Mouse (Mus musculus) limb, embryonic 15.5 days (tissue): Measurements from ENCODE around the gene Myl6b. TPM values are rescaled to one million over a fixed set of nuclear protein-coding genes. Genes with fewer than 3 reads are reported as not detected.

ENCODE experiments used
- ATAC-seq: fragments of 200-750 bp; cut with Nextera tagmentation; 2 replicates; pipeline ENCODE4 v1.8.0; 2017; ENCODE audit warnings: low read depth, moderate TSS enrichment; ENCODE audit not compliant: insufficient number of reproducible peaks, low FRiP score, low TSS enrichment
- H3K27ac ChIP-seq: fragments of 300-500 bp; sonication (generic); 2 replicates; pipeline ENCODE4 v1.5.1; 2015; ENCODE audit warnings: moderate library complexity, mild to moderate bottlenecking, inconsistent platforms
- H3K27me3 ChIP-seq: fragments of 300-500 bp; sonication (generic); 2 replicates; pipeline ENCODE4 v1.6.1; 2015; ENCODE audit warnings: inconsistent platforms
- H3K36me3 ChIP-seq: fragments of 300-500 bp; sonication (generic); 2 replicates; pipeline ENCODE4 v1.6.1; 2015; ENCODE audit warnings: inconsistent platforms
- H3K4me1 ChIP-seq: fragments of 300-500 bp; sonication (generic); 2 replicates; pipeline ENCODE4 v1.6.1; 2015; ENCODE audit warnings: inconsistent platforms
- H3K4me2 ChIP-seq: fragments of 300-500 bp; sonication (generic); 2 replicates; pipeline ENCODE4 v1.6.1; 2015; ENCODE audit warnings: mild to moderate bottlenecking, inconsistent platforms
- H3K4me3 ChIP-seq: fragments of 300-500 bp; sonication (generic); 2 replicates; pipeline ENCODE4 v1.5.1; 2015; ENCODE audit warnings: mild to moderate bottlenecking, inconsistent platforms
- H3K9ac ChIP-seq: fragments of 300-500 bp; sonication (generic); 2 replicates; pipeline ENCODE4 v1.6.1; 2015; ENCODE audit warnings: inconsistent platforms
- H3K9me3 ChIP-seq: fragments of 300-500 bp; sonication (generic); 2 replicates; pipeline ENCODE4 v1.6.1; 2016; ENCODE audit warnings: inconsistent platforms
- WGBS: fragments of 180-500 bp; shearing (Covaris S2); methylation state at CpG from one replicate; pipeline ENCODE4 v1.1.7; 2015; 5-methylcytosine and 5-hydroxymethylcytosine counted together
- microRNA-seq: library from miRNA; unstranded; fragments of <30 nt; microRNA quantifications from one replicate; pipeline ENCODE4, GENCODE M21; 2016
- polyA plus RNA-seq: library from polyadenylated mRNA; unstranded; fragments of >200 nt; fragmentation: Nextera tagmentation; extraction: Ambion mirVana; gene quantifications from 2 replicates; pipeline ENCODE4 v1.2.1, GENCODE M21; 2015

Myl6b gene
- polyA plus RNA-seq, 1 experiment from 2014 or later: 4.7 TPM

- H3K4me2 ChIP-seq: peak overlapping the region; percentile 66
- no peaks in the 10 kb centered on the region for H3K9me3 ChIP-seq
- H3K36me3 ChIP-seq: peaks cover 19% of the 10 kb centered on the region
- peak overlapping the region; percentile 96 for H3K27ac ChIP-seq
- peak overlapping the region; percentile 95 for H3K9ac ChIP-seq
- WGBS: under 1% methylated on average over 29 of the region's 29 CpGs
- peak overlapping the region; percentile 88 for H3K4me3 ChIP-seq
- H3K27me3 ChIP-seq: no peaks in the 10 kb centered on the region
- peaks cover 13% of the 10 kb centered on the region for H3K4me1 ChIP-seq
- peak; percentile 66 for ATAC-seq
Measured at GRCm38 (mm10) chr10:128458348-128458718, 40.2 kb downstream of the Myl6b start.

GRCm38 (mm10) chr10:128457676-128458075 lies 40.8 kb downstream of the Myl6b start:
- peaks cover 13% of the 10 kb centered on the region for H3K4me1 ChIP-seq
- no peaks in the 10 kb centered on the region for H3K27me3 ChIP-seq
- H3K9me3 ChIP-seq: no peaks in the 10 kb centered on the region
- no peak for ATAC-seq
- H3K27ac ChIP-seq: no peak overlapping the region
- no peak overlapping the region for H3K4me2 ChIP-seq
- WGBS: 80% methylated on average over 6 of the region's 6 CpGs
- no peak overlapping the region for H3K9ac ChIP-seq
- peak overlapping the region; percentile 88; the same call in 1 of the 2 replicates for H3K4me3 ChIP-seq
- peaks cover 13% of the 10 kb centered on the region for H3K36me3 ChIP-seq

- Histone ChIP-seq H3K27me3 (no peaks in the 10 kb centered on the region), H3K4me1 (peaks cover 3% of the 10 kb centered on the region), H3K9me3 (no peaks in the 10 kb centered on the region), H3K9ac (no peak overlapping the region), H3K4me2 (no peak overlapping the region), H3K36me3 (no peaks in the 10 kb centered on the region), H3K4me3 (peak overlapping the region; percentile 13; the same call in 1 of the 2 replicates), H3K27ac (no peak overlapping the region)
- no peak for ATAC-seq
- WGBS: 4% methylated on average over 6 of the region's 6 CpGs
Measured at GRCm38 (mm10) chr10:128455280-128455679, 43.2 kb downstream of the Myl6b start.

- H3K27ac ChIP-seq: no peak overlapping the region
- no peak for ATAC-seq
- no peak overlapping the region for H3K9ac ChIP-seq
- no peaks in the 10 kb centered on the region for H3K4me1 ChIP-seq
- no peaks in the 10 kb centered on the region for H3K27me3 ChIP-seq
- 70% methylated on average over 3 of the region's 3 CpGs for WGBS
- H3K4me3 ChIP-seq: no peak overlapping the region
- no peak overlapping the region for H3K4me2 ChIP-seq
- no peaks in the 10 kb centered on the region for H3K36me3 ChIP-seq
- no peaks in the 10 kb centered on the region for H3K9me3 ChIP-seq
Measured at GRCm38 (mm10) chr10:128454471-128454870, 44.0 kb downstream of the Myl6b start.

- Histone ChIP-seq H3K4me2 (no peak overlapping the region), H3K27ac (no peak overlapping the region), H3K4me1 (no peaks in the 10 kb centered on the region), H3K9me3 (no peaks in the 10 kb centered on the region), H3K9ac (no peak overlapping the region), H3K27me3 (no peaks in the 10 kb centered on the region), H3K36me3 (no peaks in the 10 kb centered on the region), H3K4me3 (no peak overlapping the region)
- no peak for ATAC-seq
- 78% methylated on average over 6 of the region's 6 CpGs for WGBS
Measured at GRCm38 (mm10) chr10:128451014-128451413, 47.5 kb downstream of the Myl6b start.

GRCm38 (mm10) chr10:128445407-128445806 lies 53.1 kb downstream of the Myl6b start:
- no peak overlapping the region for H3K27ac ChIP-seq
- 87% methylated on average over 4 of the region's 4 CpGs for WGBS
- no peaks in the 10 kb centered on the region for H3K27me3 ChIP-seq
- ATAC-seq: no peak
- no peaks in the 10 kb centered on the region for H3K9me3 ChIP-seq
- peaks cover 11% of the 10 kb centered on the region for H3K36me3 ChIP-seq
- H3K9ac ChIP-seq: no peak overlapping the region
- no peaks in the 10 kb centered on the region for H3K4me1 ChIP-seq
- no peak overlapping the region for H3K4me3 ChIP-seq
- H3K4me2 ChIP-seq: no peak overlapping the region

GRCm38 (mm10) chr10:128444354-128444753 lies 54.1 kb downstream of the Myl6b start:
- Histone ChIP-seq H3K4me1 (no peaks in the 10 kb centered on the region), H3K9ac (no peak overlapping the region), H3K36me3 (peaks cover 21% of the 10 kb centered on the region), H3K27me3 (no peaks in the 10 kb centered on the region), H3K9me3 (no peaks in the 10 kb centered on the region), H3K27ac (no peak overlapping the region), H3K4me3 (no peak overlapping the region), H3K4me2 (no peak overlapping the region)
- 63% methylated on average over 6 of the region's 6 CpGs for WGBS
- ATAC-seq: no peak

Small RNA genes lying within 50 kb of the gene (microRNA-seq; reads per million reads assigned to microRNA genes)
- gene Mir6916 (not detected), gene Mir8105 (not detected)

Other genes starting within 250 kb of the Myl6b start
- 0.25 and 0.47 TPM in 2 replicates for gene Apon, start 244.6 kb downstream of the Myl6b start, polyA plus RNA-seq
- gene Apof, start 230.0 kb downstream of the Myl6b start, polyA plus RNA-seq: 0.22 and 0.27 TPM in 2 replicates
- gene Stat2, start 228.1 kb downstream of the Myl6b start, polyA plus RNA-seq: 12.2 and 13.3 TPM in 2 replicates
- gene Il23a, start 199.9 kb downstream of the Myl6b start, polyA plus RNA-seq: 0.17 and 0.20 TPM in 2 replicates
- gene Pan2, start 195.3 kb downstream of the Myl6b start, polyA plus RNA-seq: 25.1 and 25.2 TPM in 2 replicates
- 347 and 355 TPM in 2 replicates for gene Cnpy2, start 176.2 kb downstream of the Myl6b start, polyA plus RNA-seq
- gene Cs, start 161.0 kb downstream of the Myl6b start, polyA plus RNA-seq: 173 and 189 TPM in 2 replicates
- gene Coq10a, start 129.7 kb downstream of the Myl6b start, polyA plus RNA-seq: 11.3 and 13.4 TPM in 2 replicates
- gene Ankrd52, start 121.6 kb downstream of the Myl6b start, polyA plus RNA-seq: 11.0 and 11.3 TPM in 2 replicates
- gene Slc39a5, start 97.5 kb downstream of the Myl6b start, polyA plus RNA-seq: 0.42 TPM in 1 of 2 replicates, not detected in the other
- 60.1 and 62.1 TPM in 2 replicates for gene Nabp2, start 87.2 kb downstream of the Myl6b start, polyA plus RNA-seq
- gene Rnf41, start 87.0 kb downstream of the Myl6b start, polyA plus RNA-seq: 40.8 and 42.9 TPM in 2 replicates
- gene Smarcc2, start 39.4 kb downstream of the Myl6b start, polyA plus RNA-seq: 80.7 and 84.4 TPM in 2 replicates
- 1,269 and 1,341 TPM in 2 replicates for gene Myl6, start 4.5 kb downstream of the Myl6b start, polyA plus RNA-seq
- 42.8 and 44.9 TPM in 2 replicates for gene Esyt1, start 27.2 kb upstream of the Myl6b start, polyA plus RNA-seq
- 13.2 and 15.4 TPM in 2 replicates for gene Zc3h10, start 49.1 kb upstream of the Myl6b start, polyA plus RNA-seq
- gene Rpl41, start 50.6 kb upstream of the Myl6b start, polyA plus RNA-seq: 3,349 and 4,229 TPM in 2 replicates
- 194 and 209 TPM in 2 replicates for gene Pa2g4, start 67.3 kb upstream of the Myl6b start, polyA plus RNA-seq
- gene Erbb3, start 91.0 kb upstream of the Myl6b start, polyA plus RNA-seq: 20.4 and 20.8 TPM in 2 replicates
- gene Rps26, start 128.1 kb upstream of the Myl6b start, polyA plus RNA-seq: 584 and 840 TPM in 2 replicates
- gene Ikzf4, start 147.3 kb upstream of the Myl6b start, polyA plus RNA-seq: 3.5 and 4.1 TPM in 2 replicates
- 22.1 and 24.7 TPM in 2 replicates for gene Suox, start 175.4 kb upstream of the Myl6b start, polyA plus RNA-seq
- 90.6 and 97.4 TPM in 2 replicates for gene Rab5b, start 197.6 kb upstream of the Myl6b start, polyA plus RNA-seq
- 6.5 and 9.5 TPM in 2 replicates for gene Pmel, start 205.5 kb upstream of the Myl6b start, polyA plus RNA-seq
- 108 and 110 TPM in 2 replicates for gene Cdk2, start 206.3 kb upstream of the Myl6b start, polyA plus RNA-seq
- gene Dgka, start 246.2 kb upstream of the Myl6b start, polyA plus RNA-seq: 26.0 and 26.4 TPM in 2 replicates
- gene Pym1, start 249.2 kb upstream of the Myl6b start, polyA plus RNA-seq: 33.7 and 34.4 TPM in 2 replicates